Mouse (Mus musculus) liver, adult 2 months (tissue): ENCODE results near the gene Notch2.

Source experiments
- CTCF ChIP-seq: fragments of 200-500 bp; IDR thresholded peaks from 2 replicates; pipeline ENCODE4 v1.5.1; 2011; ENCODE audit warnings: low read depth, low read length, control low read depth
- POLR2A ChIP-seq: fragments of 200-500 bp; IDR thresholded peaks from 2 replicates; pipeline ENCODE4 v1.6.1; 2011; ENCODE audit warnings: low read length, control low read depth; ENCODE audit not compliant: insufficient read depth; ENCODE audit errors: extremely low read depth

DNA sequence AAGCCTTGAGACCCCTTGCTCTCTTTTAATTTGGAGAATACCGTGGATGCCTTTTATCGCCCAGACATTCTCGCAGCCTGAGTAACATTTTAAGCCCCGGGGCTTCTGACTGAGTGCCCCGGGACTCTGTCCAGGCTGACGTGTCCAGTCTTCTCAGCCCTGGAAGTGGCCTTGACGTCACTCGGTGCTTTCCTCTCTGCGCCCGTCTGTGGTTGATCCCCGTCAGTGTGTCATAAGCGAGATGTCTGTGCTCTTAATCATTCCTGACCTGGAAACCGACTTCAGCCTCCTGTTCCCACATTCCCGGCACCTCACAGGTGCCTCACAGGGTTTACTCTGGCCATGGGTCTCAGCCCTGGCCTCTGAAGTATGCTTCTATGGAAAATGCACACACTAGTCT, 134.4 kb downstream of the Notch2 start:
- TF ChIP-seq POLR2A: no peak
- TF ChIP-seq CTCF: no peak
